Mouse (Mus musculus): ENCODE data around the gene V1ra8. TPM values are rescaled to one million over a fixed set of nuclear protein-coding genes. Genes with fewer than 3 reads are reported as not detected.
"Not testable (repeated sequence)": the region's sequence is repeated elsewhere in the genome, so short reads cannot be mapped to it uniquely, and the experiment has no call there.

V1ra8 gene
- not detected in 2 replicates for polyA plus RNA-seq (2012; ENCODE audit: insufficient read depth, insufficient read length, missing spikeins)

DNA sequence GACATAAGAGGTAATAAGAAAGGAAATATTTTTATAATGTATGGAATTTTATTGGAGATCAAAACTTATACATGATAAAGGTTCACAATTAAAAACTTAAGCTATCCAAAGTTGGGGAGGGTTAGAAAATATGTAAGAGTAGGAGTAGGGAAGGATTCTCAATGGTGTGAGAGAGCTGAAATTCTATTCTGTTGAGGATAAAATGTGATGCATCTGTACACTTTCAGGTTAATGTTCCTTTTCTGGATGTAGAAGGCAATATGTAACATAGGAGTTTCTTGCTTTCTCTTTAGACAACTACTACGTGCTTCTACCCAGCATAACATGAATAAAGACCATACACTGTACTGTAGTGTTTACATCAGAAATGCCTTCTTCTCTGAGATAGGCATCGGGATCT is at the start of gene V1ra8:
Gene V1ra8 (plus strand): TSS at position 301 of the 400 bp plus-strand sequence.
- H3K4me1 ChIP-seq (ENCODE audit: control insufficient read depth, insufficient read depth, low read length); H3K4me3 ChIP-seq (ENCODE audit: insufficient read depth, low read length); H3K27ac ChIP-seq (ENCODE audit: insufficient read depth, low read depth, low read length): not testable (repeated sequence)

DNA sequence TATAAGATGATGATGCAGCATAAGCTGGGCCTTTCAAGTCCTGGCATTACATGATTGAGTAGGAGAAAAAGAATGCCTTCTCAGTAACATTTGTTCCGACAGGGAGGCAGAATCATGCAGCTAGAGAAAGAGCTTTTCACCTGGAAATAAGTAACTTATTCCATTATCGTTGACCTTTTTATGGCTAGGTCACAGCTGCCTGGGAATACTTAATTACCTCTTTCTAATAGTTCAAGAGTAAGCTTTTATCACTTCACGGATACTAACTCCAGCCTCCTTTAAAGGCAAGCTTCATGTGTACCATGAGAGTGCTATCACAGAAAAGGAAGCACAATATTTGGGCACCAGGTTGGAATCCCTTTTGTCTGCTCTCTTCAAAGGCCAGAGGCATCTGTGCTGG is 42.5 kb upstream of the V1ra8 start:
- Histone ChIP-seq H3K4me1 (ENCODE audit: control insufficient read depth, insufficient read depth, low read length) (no peaks in the 10 kb centered on the region), H3K4me3 (ENCODE audit: insufficient read depth, low read length) (no peak overlapping the region), H3K27ac (ENCODE audit: insufficient read depth, low read depth, low read length) (no peak overlapping the region)
- TF ChIP-seq CTCF (IDR thresholded peaks at IDR 0.05; ENCODE audit: low read depth, low read length) (no peak), POLR2A (IDR thresholded peaks at IDR 0.05; ENCODE audit: borderline replicate concordance, low read depth, low read length) (no peak)

DNA sequence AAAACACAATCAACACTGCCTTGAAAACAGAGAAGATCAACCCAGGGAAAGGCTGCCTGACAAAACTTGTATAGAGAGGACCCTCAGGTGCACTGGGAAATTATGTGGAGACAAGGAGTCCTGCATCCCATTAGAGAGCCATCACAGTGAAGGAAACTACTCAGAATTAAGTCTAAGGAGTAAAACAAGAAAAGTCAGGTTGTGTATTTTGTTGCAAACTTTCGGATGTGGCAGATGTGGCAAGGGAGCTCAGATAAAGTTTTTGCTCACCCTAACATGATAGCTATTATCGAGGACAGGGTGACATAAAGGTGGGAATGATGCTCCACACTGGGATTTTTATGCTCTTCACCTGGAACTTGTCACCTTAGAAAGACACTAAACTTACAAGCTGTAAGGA is 28.1 kb upstream of the V1ra8 start, which contains the start of gene Vmn1r52:
Gene Vmn1r52 (plus strand): TSS at position 301 of the 400 bp plus-strand sequence.
- Histone ChIP-seq H3K4me3 (ENCODE audit: insufficient read depth, low read length) (no peak within 1 kb of the TSS), H3K4me1 (ENCODE audit: control insufficient read depth, insufficient read depth, low read length) (no peaks in the 10 kb centered on the region), H3K27ac (ENCODE audit: insufficient read depth, low read depth, low read length) (no peak within 1 kb of the TSS)
- TF ChIP-seq CTCF (IDR thresholded peaks at IDR 0.05; ENCODE audit: low read depth, low read length) (no peak), POLR2A (IDR thresholded peaks at IDR 0.05; ENCODE audit: borderline replicate concordance, low read depth, low read length) (no peak)

DNA sequence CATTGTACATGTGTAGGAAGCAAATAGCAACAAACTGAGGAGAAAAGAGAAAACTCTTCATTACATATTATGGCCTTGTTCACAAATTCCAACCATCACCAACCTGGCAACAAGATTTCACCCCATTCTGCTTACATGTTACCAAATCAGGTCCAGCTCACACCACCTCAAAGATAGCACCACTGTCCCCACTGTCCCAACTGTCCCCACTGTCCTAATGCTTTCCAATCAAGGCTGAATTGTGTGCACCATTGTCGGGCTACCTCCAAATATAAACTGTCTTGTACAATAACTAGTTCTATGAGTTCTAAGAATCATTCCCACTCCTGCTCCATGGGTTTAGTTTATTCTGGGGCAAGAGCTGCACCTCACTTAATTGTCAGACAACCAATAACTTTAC is 21.7 kb downstream of the V1ra8 start, which contains the start of gene Vmn1r53:
Gene Vmn1r53 (minus strand): TSS at position 101 of the 400 bp plus-strand sequence.
- Histone ChIP-seq H3K4me3 (ENCODE audit: insufficient read depth, low read length) (no peak within 1 kb of the TSS), H3K4me1 (ENCODE audit: control insufficient read depth, insufficient read depth, low read length) (no peaks in the 10 kb centered on the region), H3K27ac (ENCODE audit: insufficient read depth, low read depth, low read length) (no peak within 1 kb of the TSS)
- TF ChIP-seq POLR2A (IDR thresholded peaks at IDR 0.05; ENCODE audit: borderline replicate concordance, low read depth, low read length) = no peak

DNA sequence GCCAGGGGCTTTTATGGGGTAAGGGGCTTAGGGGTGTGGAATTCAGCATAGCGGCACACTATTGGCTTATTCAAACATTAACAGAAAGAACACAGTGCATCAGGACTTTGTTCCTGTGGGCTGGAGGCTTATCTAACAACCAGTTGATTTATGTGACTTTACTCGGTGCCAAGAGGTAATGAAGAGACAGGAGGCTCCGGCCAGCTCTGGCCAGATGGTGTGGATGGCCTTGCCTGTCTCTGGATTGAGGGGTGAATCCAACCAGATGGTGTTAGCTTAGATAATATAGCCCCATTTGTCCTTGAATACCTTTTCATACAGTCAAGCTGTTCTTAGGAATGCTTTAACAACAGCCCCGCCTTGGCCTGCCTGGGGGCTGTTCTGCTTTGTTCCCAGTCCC is 29.5 kb downstream of the V1ra8 start:
- not testable (repeated sequence) for H3K4me3 ChIP-seq (ENCODE audit: insufficient read depth, low read length)

DNA sequence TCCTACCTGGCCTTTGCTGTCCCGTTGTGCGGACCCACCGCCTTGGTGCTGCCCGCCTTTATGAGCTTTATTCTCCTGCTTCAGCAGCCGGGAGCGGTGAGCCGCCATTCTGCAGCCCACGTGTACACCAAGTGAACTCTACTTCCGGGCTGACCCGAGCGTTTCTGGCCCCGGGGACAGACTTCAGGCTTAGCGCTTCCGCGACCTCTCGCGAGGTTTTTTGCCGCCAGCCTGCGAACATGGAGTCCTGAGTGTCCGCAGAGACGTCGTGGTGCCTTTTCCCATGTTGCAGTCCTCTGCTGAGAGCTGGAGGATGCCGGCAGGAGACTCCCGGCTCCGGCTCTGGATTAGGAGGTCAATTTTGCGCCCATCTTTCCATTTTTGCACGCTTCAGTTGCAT is 30.1 kb downstream of the V1ra8 start:
- Histone ChIP-seq H3K27ac (ENCODE audit: insufficient read depth, low read depth, low read length) (no peak overlapping the region), H3K4me3 (ENCODE audit: insufficient read depth, low read length) (no peak overlapping the region), H3K4me1 (ENCODE audit: control insufficient read depth, insufficient read depth, low read length) (no peaks in the 10 kb centered on the region)
- no peak for TF ChIP-seq POLR2A (IDR thresholded peaks at IDR 0.05; ENCODE audit: borderline replicate concordance, low read depth, low read length)
- no peak for TF ChIP-seq CTCF (IDR thresholded peaks at IDR 0.05; ENCODE audit: low read depth, low read length)

More for the DNA sequence above, 29.5 kb downstream of the V1ra8 start:
- H3K4me1 ChIP-seq (ENCODE audit: control insufficient read depth, insufficient read depth, low read length); H3K27ac ChIP-seq (ENCODE audit: insufficient read depth, low read depth, low read length): not testable (repeated sequence)

DNA sequence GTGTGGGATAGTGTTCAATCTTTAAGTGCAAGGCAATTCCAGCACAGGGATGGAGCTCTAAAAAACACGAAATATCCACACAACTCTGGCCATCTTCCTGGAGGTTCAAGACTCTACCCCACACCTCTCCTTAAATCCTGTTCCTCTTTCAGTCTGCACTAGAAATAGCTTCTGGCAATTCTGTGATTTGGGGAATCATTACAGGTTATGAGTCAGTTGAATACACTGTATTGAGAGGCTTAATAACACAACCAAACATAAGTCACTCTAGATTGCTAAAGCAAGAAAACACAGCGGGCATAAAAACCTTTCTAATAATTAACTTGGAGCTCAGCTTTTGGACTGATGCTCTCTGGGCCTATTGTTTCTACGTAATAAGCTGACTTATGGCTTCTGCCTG is 41.4 kb downstream of the V1ra8 start:
- H3K4me3 ChIP-seq (ENCODE audit: insufficient read depth, low read length) = no peak overlapping the region
- no peak overlapping the region for H3K27ac ChIP-seq (ENCODE audit: insufficient read depth, low read depth, low read length)
- TF ChIP-seq POLR2A (IDR thresholded peaks at IDR 0.05; ENCODE audit: borderline replicate concordance, low read depth, low read length) = no peak
- no peaks in the 10 kb centered on the region for H3K4me1 ChIP-seq (ENCODE audit: control insufficient read depth, insufficient read depth, low read length)

DNA sequence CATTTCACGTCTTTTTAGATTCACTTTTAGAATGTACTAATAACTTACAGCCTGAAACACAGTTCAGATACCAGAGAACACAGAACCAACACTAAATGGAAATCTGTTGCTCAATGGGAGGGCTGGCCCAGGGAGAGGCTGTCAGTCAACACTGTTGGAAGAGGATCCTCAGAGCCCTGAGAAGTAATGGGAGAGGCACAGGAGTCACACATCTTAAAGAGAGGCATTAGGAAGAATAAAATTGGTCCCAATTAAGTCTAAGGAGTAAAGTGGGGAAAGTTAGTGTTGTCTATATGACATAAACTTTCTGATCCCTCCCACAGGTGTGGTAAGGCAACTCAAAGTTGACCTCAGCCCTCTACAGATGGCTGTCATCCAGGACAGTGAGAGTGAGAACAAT is 43.4 kb downstream of the V1ra8 start, which contains the start of gene Vmn1r54:
Gene Vmn1r54 (plus strand): TSS at position 301 of the 400 bp plus-strand sequence.
- H3K4me1 ChIP-seq (ENCODE audit: control insufficient read depth, insufficient read depth, low read length) = no peaks in the 10 kb centered on the region
- H3K4me3 ChIP-seq (ENCODE audit: insufficient read depth, low read length) = no peak within 1 kb of the TSS
- H3K27ac ChIP-seq (ENCODE audit: insufficient read depth, low read depth, low read length) = no peak within 1 kb of the TSS
- TF ChIP-seq POLR2A (IDR thresholded peaks at IDR 0.05; ENCODE audit: borderline replicate concordance, low read depth, low read length) (no peak), CTCF (IDR thresholded peaks at IDR 0.05; ENCODE audit: low read depth, low read length) (no peak)

Other genes starting within 250 kb of the V1ra8 start
- gene Vmn1r46, start 233.5 kb upstream of the V1ra8 start, polyA plus RNA-seq (2012; ENCODE audit: insufficient read depth, insufficient read length, missing spikeins) = 0.05 and 0.15 TPM in 2 replicates
- gene Vmn1r47, start 186.6 kb upstream of the V1ra8 start, polyA plus RNA-seq (2012; ENCODE audit: insufficient read depth, insufficient read length, missing spikeins) = not detected in 2 replicates
- gene Vmn1r48, start 166.0 kb upstream of the V1ra8 start, polyA plus RNA-seq (2012; ENCODE audit: insufficient read depth, insufficient read length, missing spikeins) = not detected in 2 replicates
- not detected in 2 replicates for gene Vmn1r49, start 124.3 kb upstream of the V1ra8 start, polyA plus RNA-seq (2012; ENCODE audit: insufficient read depth, insufficient read length, missing spikeins)
- gene Vmn1r50, start 101.4 kb upstream of the V1ra8 start, polyA plus RNA-seq (2012; ENCODE audit: insufficient read depth, insufficient read length, missing spikeins) = not detected in 2 replicates
- not detected in 2 replicates for gene Vmn1r51, start 80.2 kb upstream of the V1ra8 start, polyA plus RNA-seq (2012; ENCODE audit: insufficient read depth, insufficient read length, missing spikeins)
- not detected in 2 replicates for gene Vmn1r52, start 28.0 kb upstream of the V1ra8 start, polyA plus RNA-seq (2012; ENCODE audit: insufficient read depth, insufficient read length, missing spikeins)
- not detected in 2 replicates for gene Vmn1r53, start 21.6 kb downstream of the V1ra8 start, polyA plus RNA-seq (2012; ENCODE audit: insufficient read depth, insufficient read length, missing spikeins)
- not detected in 2 replicates for gene Vmn1r54, start 43.5 kb downstream of the V1ra8 start, polyA plus RNA-seq (2012; ENCODE audit: insufficient read depth, insufficient read length, missing spikeins)
- gene BC048671, start 98.4 kb downstream of the V1ra8 start, polyA plus RNA-seq (2012; ENCODE audit: insufficient read depth, insufficient read length, missing spikeins) = not detected in 2 replicates
- gene Chst13, start 122.4 kb downstream of the V1ra8 start, polyA plus RNA-seq (2012; ENCODE audit: insufficient read depth, insufficient read length, missing spikeins) = not detected in 2 replicates
- gene Uroc1, start 130.5 kb downstream of the V1ra8 start, polyA plus RNA-seq (2012; ENCODE audit: insufficient read depth, insufficient read length, missing spikeins) = not detected in 2 replicates
- 9.7 and 12.2 TPM in 2 replicates for gene Zxdc, start 166.7 kb downstream of the V1ra8 start, polyA plus RNA-seq (2012; ENCODE audit: insufficient read depth, insufficient read length, missing spikeins)
- gene Cfap100, start 226.0 kb downstream of the V1ra8 start, polyA plus RNA-seq (2012; ENCODE audit: insufficient read depth, insufficient read length, missing spikeins) = not detected in 2 replicates